Mouse (Mus musculus): ENCODE results near the gene Prss41. TPM values are rescaled to one million over a fixed set of nuclear protein-coding genes. Genes with fewer than 3 reads are reported as not detected.

Prss41 gene
- polyA plus RNA-seq, 1 experiment from 2014 or later, result 4.5 TPM

DNA sequence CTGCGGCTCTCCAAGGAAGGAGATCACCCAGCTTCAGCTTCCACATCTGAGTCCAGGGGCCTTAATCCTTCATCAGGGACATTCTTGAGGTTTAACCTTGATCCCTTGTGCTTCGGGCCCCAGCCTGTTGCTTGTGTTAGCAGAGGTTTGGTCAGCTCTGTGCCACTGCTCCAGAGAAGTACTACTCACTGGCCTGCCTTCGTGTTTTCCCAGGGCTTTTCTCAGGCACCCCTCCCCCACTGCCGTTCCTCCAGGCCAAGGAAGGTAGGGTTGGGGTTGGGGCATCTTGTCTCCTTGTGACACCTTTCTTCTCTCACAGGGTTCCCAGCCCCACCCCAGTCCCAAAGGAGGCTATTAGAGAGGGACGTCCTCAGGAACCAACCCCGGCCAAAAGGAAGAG is 21.9 kb downstream of the Prss41 start:
- peaks cover 100% of the 10 kb centered on the region for H3K36me3 ChIP-seq (replicated peaks)
- H3K4me1 ChIP-seq, result peaks cover 9% of the 10 kb centered on the region
- no peak overlapping the region for H3K4me3 ChIP-seq
- no peak for DNase-seq (ENCODE audit: extremely low spot score, low spot score)
- peaks cover 35% of the 10 kb centered on the region for H3K9me3 ChIP-seq
- H3K27me3 ChIP-seq (ENCODE audit: poor library complexity, severe bottlenecking), result no peaks in the 10 kb centered on the region
- H3K27ac ChIP-seq, result no peak overlapping the region
- WGBS, result 83% methylated on average over 6 of the region's 6 CpGs

DNA sequence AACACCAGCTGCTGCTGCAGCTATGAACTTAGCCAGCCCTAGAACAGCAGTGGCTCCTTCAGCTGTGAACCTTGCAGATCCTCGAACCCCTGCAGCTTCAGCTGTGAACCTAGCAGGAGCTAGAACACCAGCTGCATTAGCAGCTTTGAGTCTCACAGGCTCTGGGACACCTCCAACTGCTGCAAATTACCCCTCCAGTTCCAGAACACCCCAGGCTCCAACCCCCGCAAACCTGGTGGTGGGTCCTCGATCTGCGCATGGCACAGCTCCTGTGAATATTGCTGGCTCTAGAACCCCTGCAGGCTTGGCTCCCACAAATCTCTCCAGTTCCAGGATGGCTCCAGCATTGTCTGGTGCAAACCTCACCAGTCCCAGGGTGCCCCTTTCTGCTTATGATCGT is 23.2 kb downstream of the Prss41 start:
- Histone ChIP-seq H3K9me3 (peaks cover 48% of the 10 kb centered on the region), H3K4me3 (no peak overlapping the region), H3K27me3 (ENCODE audit: poor library complexity, severe bottlenecking) (no peaks in the 10 kb centered on the region), H3K4me1 (0 out of 2 replicates have a peak, but pooled peaks cover 3% of the 10 kb centered on the region), H3K27ac (no peak overlapping the region), H3K36me3 (replicated peaks) (peaks cover 100% of the 10 kb centered on the region)
- no peak for DNase-seq (ENCODE audit: extremely low spot score, low spot score)
- 97% methylated on average over 5 of the region's 5 CpGs for WGBS

DNA sequence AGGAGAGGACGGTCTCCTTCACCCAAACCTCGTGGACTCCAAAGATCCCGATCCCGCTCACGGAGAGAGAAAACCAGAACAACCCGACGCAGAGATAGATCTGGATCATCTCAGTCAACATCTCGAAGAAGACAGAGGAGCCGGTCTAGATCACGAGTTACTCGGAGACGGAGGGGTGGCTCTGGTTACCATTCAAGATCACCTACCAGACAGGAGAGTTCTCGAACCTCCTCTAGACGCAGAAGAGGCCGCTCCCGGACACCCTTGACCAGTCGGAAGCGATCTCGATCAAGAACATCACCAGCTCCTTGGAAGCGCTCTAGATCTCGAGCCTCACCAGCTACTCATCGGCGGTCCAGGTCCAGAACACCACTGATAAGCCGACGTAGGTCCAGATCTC is 24.7 kb downstream of the Prss41 start:
- no peak overlapping the region for H3K27ac ChIP-seq
- no peaks in the 10 kb centered on the region for H3K4me1 ChIP-seq
- H3K27me3 ChIP-seq (ENCODE audit: poor library complexity, severe bottlenecking), result no peaks in the 10 kb centered on the region
- DNase-seq (ENCODE audit: extremely low spot score, low spot score), result no peak
- peaks cover 60% of the 10 kb centered on the region for H3K9me3 ChIP-seq
- peaks cover 100% of the 10 kb centered on the region for H3K36me3 ChIP-seq (replicated peaks)
- no peak overlapping the region for H3K4me3 ChIP-seq
- 98% methylated on average over 25 of the region's 25 CpGs for WGBS

DNA sequence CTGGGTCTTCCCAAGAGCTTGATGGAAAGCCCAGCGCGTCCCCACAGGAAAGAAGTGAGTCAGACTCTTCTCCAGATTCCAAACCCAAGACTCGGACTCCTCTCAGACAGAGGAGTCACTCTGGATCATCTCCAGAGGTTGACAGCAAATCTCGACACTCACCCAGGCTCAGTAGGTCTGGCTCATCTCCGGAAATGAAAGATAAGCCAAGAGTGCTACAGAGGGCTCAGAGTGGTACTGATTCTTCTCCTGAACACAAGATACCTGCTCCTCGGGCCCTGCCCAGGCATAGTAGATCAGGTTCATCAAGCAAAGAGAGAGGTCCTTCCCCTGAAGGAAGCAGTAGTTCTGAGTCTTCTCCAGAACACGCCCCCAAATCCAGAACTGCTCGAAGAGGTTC is 25.4 kb downstream of the Prss41 start:
- Histone ChIP-seq H3K27ac (no peak overlapping the region), H3K4me1 (no peaks in the 10 kb centered on the region), H3K4me3 (no peak overlapping the region), H3K27me3 (ENCODE audit: poor library complexity, severe bottlenecking) (no peaks in the 10 kb centered on the region), H3K36me3 (replicated peaks) (peaks cover 100% of the 10 kb centered on the region), H3K9me3 (peaks cover 60% of the 10 kb centered on the region)
- WGBS, result 95% methylated on average over 8 of the region's 8 CpGs
- no peak for DNase-seq (ENCODE audit: extremely low spot score, low spot score)

DNA sequence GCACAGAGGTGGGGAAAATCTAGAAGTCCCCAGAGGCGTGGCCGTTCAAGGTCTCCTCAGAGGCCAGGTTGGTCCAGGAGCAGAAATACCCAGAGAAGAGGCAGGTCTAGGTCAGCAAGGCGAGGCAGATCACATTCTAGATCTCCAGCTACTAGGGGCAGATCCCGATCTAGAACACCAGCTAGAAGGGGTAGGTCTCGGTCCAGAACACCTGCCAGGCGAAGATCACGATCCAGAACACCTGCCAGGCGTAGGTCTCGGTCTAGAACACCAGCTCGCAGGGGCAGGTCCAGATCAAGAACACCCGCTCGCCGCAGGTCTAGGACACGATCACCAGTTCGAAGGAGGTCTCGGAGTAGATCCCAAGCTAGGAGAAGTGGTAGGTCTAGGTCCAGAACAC is 28.3 kb downstream of the Prss41 start:
- no peak for DNase-seq (ENCODE audit: extremely low spot score, low spot score)
- Histone ChIP-seq H3K27me3 (ENCODE audit: poor library complexity, severe bottlenecking) (no peaks in the 10 kb centered on the region), H3K9me3 (peaks cover 59% of the 10 kb centered on the region), H3K27ac (no peak overlapping the region), H3K36me3 (replicated peaks) (peaks cover 100% of the 10 kb centered on the region), H3K4me1 (no peaks in the 10 kb centered on the region), H3K4me3 (no peak overlapping the region; the same call in 1 of the 2 replicates)
- 99% methylated on average over 16 of the region's 16 CpGs for WGBS

DNA sequence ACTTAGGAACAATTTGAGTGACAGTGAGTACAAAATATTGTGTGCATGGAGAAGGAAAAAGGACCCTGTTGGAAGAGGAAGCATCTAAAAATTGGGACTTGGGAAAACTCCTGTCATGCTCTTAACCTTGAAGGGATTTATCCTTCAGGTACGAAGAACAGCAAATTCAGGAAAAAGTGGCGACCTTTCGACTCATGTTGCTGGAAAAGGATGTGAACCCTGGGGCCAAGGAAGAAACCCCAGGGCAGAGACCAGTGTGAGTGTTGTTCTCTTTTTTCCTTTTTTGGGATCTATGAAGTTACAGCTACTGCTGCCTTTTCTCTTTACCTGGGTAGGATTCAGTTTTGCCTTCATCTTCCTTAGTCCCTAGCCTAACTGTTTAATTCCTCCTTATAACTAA is 36.1 kb downstream of the Prss41 start:
- no peaks in the 10 kb centered on the region for H3K27me3 ChIP-seq (ENCODE audit: poor library complexity, severe bottlenecking)
- peaks cover 28% of the 10 kb centered on the region for H3K4me1 ChIP-seq
- H3K36me3 ChIP-seq (replicated peaks), result peaks cover 65% of the 10 kb centered on the region
- DNase-seq (ENCODE audit: extremely low spot score, low spot score), result no peak
- no peaks in the 10 kb centered on the region for H3K9me3 ChIP-seq
- WGBS, result 92% methylated on average over 3 of the region's 3 CpGs
- H3K4me3 ChIP-seq, result no peak overlapping the region
- H3K27ac ChIP-seq, result no peak overlapping the region

DNA sequence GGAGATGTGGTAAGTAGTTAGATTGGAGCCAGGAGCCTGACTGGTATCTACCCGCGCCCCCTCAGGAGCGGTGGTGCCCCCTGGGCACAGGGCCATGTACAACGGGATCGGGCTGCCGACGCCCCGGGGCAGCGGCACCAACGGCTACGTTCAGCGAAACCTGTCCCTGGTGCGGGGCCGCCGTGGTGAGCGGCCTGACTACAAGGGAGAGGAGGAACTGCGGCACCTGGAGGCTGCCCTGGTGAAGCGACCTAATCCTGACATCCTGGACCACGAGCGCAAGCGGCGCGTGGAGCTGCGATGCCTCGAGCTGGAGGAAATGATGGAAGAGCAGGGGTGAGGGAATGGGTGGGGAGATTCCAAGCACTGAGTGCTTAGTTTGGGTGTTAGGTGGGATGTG is 37.1 kb downstream of the Prss41 start:
- 91% methylated on average over 25 of the region's 25 CpGs for WGBS
- H3K27ac ChIP-seq, result no peak overlapping the region
- H3K4me3 ChIP-seq, result peak overlapping the region; percentile 17
- DNase-seq (ENCODE audit: extremely low spot score, low spot score), result no peak
- H3K9me3 ChIP-seq, result no peaks in the 10 kb centered on the region
- no peaks in the 10 kb centered on the region for H3K27me3 ChIP-seq (ENCODE audit: poor library complexity, severe bottlenecking)
- H3K36me3 ChIP-seq (replicated peaks), result peaks cover 54% of the 10 kb centered on the region
- H3K4me1 ChIP-seq, result peaks cover 34% of the 10 kb centered on the region

DNA sequence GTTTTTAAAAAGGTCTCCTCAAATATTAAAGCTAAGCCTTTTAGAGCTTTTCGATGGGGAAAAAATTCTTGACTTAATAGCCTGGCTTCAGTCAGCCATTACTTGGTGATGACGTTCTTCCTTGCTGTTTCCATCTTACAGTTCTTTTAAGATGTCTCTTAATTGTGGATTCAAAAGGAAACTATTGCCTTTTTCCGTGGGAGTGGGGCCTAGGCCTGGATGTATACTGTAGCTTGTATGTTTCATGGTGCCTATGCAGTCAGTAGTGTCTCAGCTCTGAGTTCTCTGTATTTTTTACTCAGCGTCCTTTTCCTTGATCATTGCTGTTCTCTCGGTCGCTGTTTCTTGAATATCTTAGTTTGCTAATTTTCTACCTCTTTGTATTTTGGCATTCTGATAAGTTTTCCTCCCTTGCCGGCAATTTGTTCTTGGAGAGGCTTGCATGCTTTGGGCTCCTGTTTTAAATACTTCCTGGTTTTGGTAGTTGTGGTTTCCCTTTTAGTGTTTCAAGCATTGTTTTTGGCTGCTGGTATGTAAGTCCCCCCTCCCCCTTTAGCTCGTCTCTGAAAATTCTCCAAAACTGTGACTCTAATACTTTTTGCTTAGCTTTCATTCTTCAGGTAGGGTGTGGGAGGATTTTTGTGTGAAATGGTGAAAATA is 39.4 kb downstream of the Prss41 start:
- 15% methylated on average over 8 of the region's 8 CpGs for WGBS
- Histone ChIP-seq H3K27ac (peak overlapping the region; percentile 98), H3K4me1 (peaks cover 38% of the 10 kb centered on the region), H3K27me3 (ENCODE audit: poor library complexity, severe bottlenecking) (no peaks in the 10 kb centered on the region), H3K4me3 (peak overlapping the region; percentile 99), H3K9me3 (no peaks in the 10 kb centered on the region), H3K36me3 (replicated peaks) (peaks cover 31% of the 10 kb centered on the region)
- no peak for DNase-seq (ENCODE audit: extremely low spot score, low spot score)

DNA sequence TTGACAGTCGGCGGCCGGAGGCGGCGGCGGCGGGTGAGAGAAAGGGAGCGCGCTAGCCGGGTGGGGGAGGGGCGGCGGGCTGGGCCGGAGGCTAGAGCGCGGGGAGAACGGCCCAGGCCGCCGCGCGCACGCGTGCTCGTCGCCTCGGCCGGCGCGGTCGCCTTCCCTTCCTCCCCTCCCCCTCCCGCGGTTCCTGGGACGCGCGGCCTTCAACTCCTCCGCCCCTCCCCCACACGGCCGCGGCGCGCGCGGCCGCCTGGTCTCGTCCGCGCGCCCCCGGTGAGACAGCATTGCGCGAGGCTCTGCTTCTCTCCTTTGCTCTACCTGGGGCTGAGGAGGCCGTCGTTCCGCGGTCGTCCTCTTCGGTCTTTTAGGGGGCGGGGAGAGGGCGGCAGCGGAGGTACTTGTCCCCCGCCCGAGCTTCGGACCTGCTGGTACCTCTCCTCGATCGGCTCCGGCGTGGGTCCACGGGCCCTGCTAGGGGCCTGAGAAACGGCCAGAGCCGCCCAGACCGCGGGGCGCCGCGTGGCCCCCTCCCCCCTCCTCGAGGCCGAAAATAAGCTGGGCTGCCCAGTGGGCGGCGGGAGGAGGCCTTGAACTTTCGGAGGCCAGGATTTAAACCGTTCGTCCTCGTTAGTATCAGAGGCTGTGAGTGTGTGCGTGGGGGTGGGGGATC is 40.5 kb downstream of the Prss41 start:
- no peaks in the 10 kb centered on the region for H3K9me3 ChIP-seq
- under 1% methylated on average over 82 of the region's 83 CpGs for WGBS
- peaks cover 38% of the 10 kb centered on the region for H3K4me1 ChIP-seq
- H3K27me3 ChIP-seq (ENCODE audit: poor library complexity, severe bottlenecking), result no peaks in the 10 kb centered on the region
- H3K27ac ChIP-seq, result peak overlapping the region; percentile 98
- H3K4me3 ChIP-seq, result peak overlapping the region; percentile 99
- peak; percentile 85 for DNase-seq (ENCODE audit: extremely low spot score, low spot score)
- H3K36me3 ChIP-seq (replicated peaks), result peaks cover 21% of the 10 kb centered on the region

DNA sequence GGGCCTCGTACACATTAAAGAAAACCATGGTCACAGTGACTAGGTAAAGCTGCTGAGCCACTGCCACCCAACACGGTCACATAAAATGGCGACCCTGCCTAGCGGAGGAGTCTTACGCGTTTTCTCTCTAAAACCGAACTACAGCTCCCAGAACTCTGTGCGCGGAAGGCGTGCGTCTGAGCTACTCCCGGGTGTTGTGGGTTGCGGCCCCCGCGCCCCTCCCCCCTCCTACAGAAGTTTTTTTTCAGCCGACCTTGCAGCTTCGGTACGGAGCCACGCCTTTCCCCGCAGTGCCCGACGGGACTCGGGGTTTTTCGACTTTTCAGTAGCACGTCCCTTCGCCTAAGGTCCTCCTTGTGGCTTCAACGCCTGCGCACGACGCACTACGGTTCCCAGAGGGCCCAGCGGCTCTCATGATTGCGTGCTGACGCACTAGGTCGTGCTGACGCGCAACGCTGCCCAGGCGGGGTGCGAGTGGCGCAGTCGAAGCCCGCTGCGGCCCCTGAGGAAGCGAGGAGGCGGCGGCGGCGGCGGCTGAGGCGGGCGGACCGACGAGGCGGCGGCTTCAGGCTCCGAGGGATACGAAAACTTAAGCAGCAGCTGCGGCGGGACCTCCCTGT is 41.1 kb downstream of the Prss41 start:
- H3K4me3 ChIP-seq, result peak overlapping the region; percentile 99
- peaks cover 38% of the 10 kb centered on the region for H3K4me1 ChIP-seq
- under 1% methylated on average over 60 of the region's 60 CpGs for WGBS
- no peaks in the 10 kb centered on the region for H3K9me3 ChIP-seq
- peak overlapping the region; percentile 98 for H3K27ac ChIP-seq
- peak; percentile 98 for DNase-seq (ENCODE audit: extremely low spot score, low spot score)
- peaks cover 15% of the 10 kb centered on the region for H3K36me3 ChIP-seq (replicated peaks)
- no peaks in the 10 kb centered on the region for H3K27me3 ChIP-seq (ENCODE audit: poor library complexity, severe bottlenecking)

DNA sequence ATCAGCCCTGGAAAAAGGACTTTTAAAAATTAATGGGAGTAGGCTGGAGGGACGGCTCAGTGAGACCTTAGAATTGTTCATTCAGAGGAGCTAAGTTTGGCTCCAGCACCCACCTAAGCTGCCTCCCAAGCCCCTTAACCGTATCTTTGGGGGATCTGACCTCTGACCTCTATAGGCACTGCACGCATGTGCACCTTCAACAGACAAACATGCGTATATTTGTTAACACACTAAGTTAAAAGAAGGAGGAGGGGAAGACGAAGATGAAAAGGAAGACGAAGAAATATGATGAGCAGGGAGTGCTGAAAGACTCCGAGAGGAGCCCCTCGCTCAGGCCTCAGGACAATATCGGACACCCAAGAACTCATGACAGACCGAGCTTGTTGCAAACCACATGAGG is 42.3 kb downstream of the Prss41 start:
- no peaks in the 10 kb centered on the region for H3K9me3 ChIP-seq
- no peak overlapping the region; the same call in 1 of the 2 replicates for H3K4me3 ChIP-seq
- H3K27me3 ChIP-seq (ENCODE audit: poor library complexity, severe bottlenecking), result no peaks in the 10 kb centered on the region
- 94% methylated on average over 10 of the region's 10 CpGs for WGBS
- peaks cover 33% of the 10 kb centered on the region for H3K4me1 ChIP-seq
- no peak overlapping the region; the same call in 1 of the 2 replicates for H3K27ac ChIP-seq
- DNase-seq (ENCODE audit: extremely low spot score, low spot score), result no peak
- H3K36me3 ChIP-seq (replicated peaks), result peaks cover 6% of the 10 kb centered on the region

DNA sequence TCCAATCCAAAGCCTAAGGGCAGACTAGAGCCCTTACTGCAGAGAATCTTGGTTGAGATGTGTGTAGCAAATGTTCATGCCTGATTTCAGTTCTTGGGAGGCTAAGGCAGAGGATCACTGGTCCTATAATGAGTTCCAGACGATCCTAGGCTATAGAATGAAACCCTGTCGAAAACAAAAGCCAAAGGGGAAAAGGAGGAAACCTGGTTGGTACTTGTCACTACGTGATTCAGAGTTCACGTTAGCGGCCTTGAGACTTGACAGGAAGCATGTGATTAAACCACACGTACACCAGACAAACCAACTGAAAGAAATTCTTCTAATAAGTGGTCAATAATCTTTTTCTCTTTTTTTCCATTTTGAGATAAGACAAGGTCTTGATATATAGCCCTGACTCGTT is 46.7 kb downstream of the Prss41 start:
- no peak for DNase-seq (ENCODE audit: extremely low spot score, low spot score)
- Histone ChIP-seq H3K9me3 (no peaks in the 10 kb centered on the region), H3K36me3 (replicated peaks) (0 out of 2 replicates have a peak, but pooled peaks cover 4% of the 10 kb centered on the region), H3K4me3 (no peak overlapping the region), H3K4me1 (peaks cover 7% of the 10 kb centered on the region), H3K27ac (no peak overlapping the region), H3K27me3 (ENCODE audit: poor library complexity, severe bottlenecking) (no peaks in the 10 kb centered on the region)
- 70% methylated on average over 7 of the region's 7 CpGs for WGBS

DNA sequence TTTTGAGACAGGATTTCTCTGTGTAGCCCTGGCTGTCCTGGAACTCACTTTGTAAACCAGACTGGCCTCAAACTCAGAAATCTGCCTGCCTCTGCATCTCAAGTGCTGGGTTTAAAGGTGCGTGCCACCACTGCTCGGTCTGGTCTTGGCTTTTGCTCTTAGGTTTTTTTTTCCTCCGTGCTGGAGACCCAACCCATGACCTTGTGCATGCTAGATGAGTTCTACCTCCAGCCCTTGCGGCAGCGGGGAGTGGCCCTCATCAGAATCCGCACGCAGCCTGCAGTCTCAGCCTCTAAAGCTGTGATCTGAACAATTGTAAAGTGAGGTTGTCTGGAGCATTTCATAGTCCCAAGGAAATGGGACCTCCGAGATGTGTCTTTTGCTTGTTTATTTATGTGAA is 48.6 kb downstream of the Prss41 start:
- H3K27me3 ChIP-seq (ENCODE audit: poor library complexity, severe bottlenecking), result no peaks in the 10 kb centered on the region
- no peak for DNase-seq (ENCODE audit: extremely low spot score, low spot score)

More for the DNA sequence above, 48.6 kb downstream of the Prss41 start:
- Histone ChIP-seq H3K4me1 (peaks cover 10% of the 10 kb centered on the region), H3K27ac (no peak overlapping the region), H3K9me3 (no peaks in the 10 kb centered on the region), H3K36me3 (replicated peaks) (0 out of 2 replicates have a peak, but pooled peaks cover 4% of the 10 kb centered on the region), H3K4me3 (no peak overlapping the region)
- WGBS, result 96% methylated on average over 8 of the region's 8 CpGs

Data from forebrain, embryonic 10.5 days (tissue).